In genomic region chr2:20722165-20722991, GRCm38 (mm10) we compare ENCODE assay signal across 8 mouse cellular contexts.
A peak's percentile ranks its signal among the peaks of the same experiment; 100 is the strongest.
DNase-seq lines count a peak whose midpoint lies in the region; ATAC-seq and TF ChIP-seq lines count a peak whose summit lies in the region.

No protein-coding gene starts in this region.

- no peak overlapping the region for H3K4me3 ChIP-seq in ES-Bruce4 (ENCODE audit: low read depth, low read length)
- H3K4me3 ChIP-seq in intestine, postnatal 0 days (ENCODE audit: low read depth, low read length): peak overlapping the region; percentile 34
- 0 out of 2 replicates have a peak overlapping the region, but pooled peaks have one; percentile 8 for H3K4me3 ChIP-seq in neural tube, embryonic 14.5 days (ENCODE audit: low read depth, low read length)

- 17% methylated on average over 15 of the region's 15 CpGs for WGBS in intestine, postnatal 0 days
- WGBS in neural tube, embryonic 14.5 days: 28% methylated on average over 15 of the region's 15 CpGs

- peak overlapping the region; percentile 62 for H3K9ac ChIP-seq in ES-Bruce4 (ENCODE audit: low read depth, poor library complexity, severe bottlenecking)
- H3K9ac ChIP-seq in intestine, postnatal 0 days (ENCODE audit: low read depth, low read length): peak overlapping the region; percentile 31
- no peak overlapping the region for H3K9ac ChIP-seq in neural tube, embryonic 14.5 days (replicated peaks; ENCODE audit: low read depth, low read length)

- DNase-seq in R1 (ENCODE audit: low read depth, low spot score): peak; percentile 85
- no peak for DNase-seq in urinary bladder, postnatal 10 days (ENCODE audit: low spot score)
- DNase-seq in urinary bladder, postnatal 25 days (ENCODE audit: low spot score): no peak

- peaks cover 7% of the 10 kb centered on the region; the same call in 1 of the 2 replicates for H3K36me3 ChIP-seq in ES-Bruce4 (ENCODE audit: control insufficient read depth, insufficient read depth, low read length, poor library complexity, severe bottlenecking)
- H3K36me3 ChIP-seq in intestine, postnatal 0 days (ENCODE audit: control insufficient read depth, insufficient read depth): peaks cover 2% of the 10 kb centered on the region; the same call in 1 of the 2 replicates
- H3K36me3 ChIP-seq in neural tube, embryonic 14.5 days (ENCODE audit: control insufficient read depth, insufficient read depth, low read length): no peaks in the 10 kb centered on the region

- TF ChIP-seq POLR2A in ES-Bruce4 (IDR thresholded peaks at IDR 0.05; ENCODE audit: insufficient read depth, low read length): no peak

- H3K4me1 ChIP-seq in ES-Bruce4 (ENCODE audit: control insufficient read depth, insufficient read depth, low read length): peaks cover 14% of the 10 kb centered on the region
- peaks cover 4% of the 10 kb centered on the region; the same call in 1 of the 2 replicates for H3K4me1 ChIP-seq in intestine, postnatal 0 days (replicated peaks; ENCODE audit: control insufficient read depth, insufficient read depth, low read length)
- H3K4me1 ChIP-seq in neural tube, embryonic 14.5 days (ENCODE audit: control insufficient read depth, insufficient read depth, low read length): no peaks in the 10 kb centered on the region

- H3K4me2 ChIP-seq in intestine, postnatal 0 days (replicated peaks; ENCODE audit: low read depth): peak overlapping the region; percentile 60
- peak overlapping the region; percentile 19; the same call in 1 of the 2 replicates for H3K4me2 ChIP-seq in neural tube, embryonic 14.5 days (ENCODE audit: low read depth, low read length)

- no peak for TF ChIP-seq EP300 in ES-Bruce4 (IDR thresholded peaks at IDR 0.05; ENCODE audit: insufficient read depth, low read depth, low read length)

- peak; percentile 42; the same call in 1 of the 2 replicates for ATAC-seq in granulocyte monocyte progenitor cell, adult 5-6 weeks (replicated peaks; ENCODE audit: poor library complexity, severe bottlenecking)
- ATAC-seq in intestine, postnatal 0 days: no peak
- no peak for ATAC-seq in neural tube, embryonic 14.5 days (ENCODE audit: low read depth)
- ATAC-seq in megakaryocyte, adult 5-6 weeks (ENCODE audit: poor library complexity, severe bottlenecking): no peak

- H3K27me3 ChIP-seq in ES-Bruce4 (ENCODE audit: control insufficient read depth, insufficient read depth, low read length, poor library complexity, severe bottlenecking): no peaks in the 10 kb centered on the region
- H3K27me3 ChIP-seq in intestine, postnatal 0 days (replicated peaks; ENCODE audit: control insufficient read depth, insufficient read depth, low read length): no peaks in the 10 kb centered on the region
- no peaks in the 10 kb centered on the region for H3K27me3 ChIP-seq in neural tube, embryonic 14.5 days (ENCODE audit: control insufficient read depth, insufficient read depth, low read length)

- no peak for TF ChIP-seq CTCF in ES-Bruce4 (IDR thresholded peaks at IDR 0.05; ENCODE audit: low read depth, low read length)
- TF ChIP-seq CTCF in intestine, postnatal 0 days (IDR thresholded peaks at IDR 0.05; ENCODE audit: low read depth): no peak

- no peaks in the 10 kb centered on the region for H3K9me3 ChIP-seq in ES-Bruce4 (replicated peaks; ENCODE audit: control insufficient read depth, insufficient read depth, low read length, poor library complexity, severe bottlenecking)
- no peaks in the 10 kb centered on the region for H3K9me3 ChIP-seq in intestine, postnatal 0 days (ENCODE audit: control insufficient read depth)
- H3K9me3 ChIP-seq in neural tube, embryonic 14.5 days (ENCODE audit: control insufficient read depth, low read length): no peaks in the 10 kb centered on the region

- H3K27ac ChIP-seq in ES-Bruce4 (ENCODE audit: insufficient read depth, low read length): peak overlapping the region; percentile 99
- H3K27ac ChIP-seq in intestine, postnatal 0 days (ENCODE audit: low read depth, low read length): peak overlapping the region; percentile 69
- H3K27ac ChIP-seq in neural tube, embryonic 14.5 days (ENCODE audit: low read depth, low read length): no peak overlapping the region
